Mouse (Mus musculus): ENCODE data around the gene Slc39a7.

- TF ChIP-seq POLR2A (IDR thresholded peaks at IDR 0.05; ENCODE audit: insufficient read depth, low read depth, low read length) (no peak), CTCF (IDR thresholded peaks at IDR 0.05) (no peak)
These were observed 7.5 kb upstream of the Slc39a7 start, which contains the start of gene Col11a2 for GRCm38 (mm10) chr17:34038878-34039561.

Data from heart, adult 2 months (tissue).